Mouse (Mus musculus) adrenal gland, postnatal 36 days (tissue): ENCODE measurements at regions not wholly inside any gene's neighbourhood (a gene's known extent, or its start where the extent isn't known, plus 50 kb on each side); places are given as distances from the start of the nearest gene placed in this dataset.
A peak's percentile ranks its signal among the peaks of the same experiment; 100 is the strongest.

Experiments
- DNase-seq, 2 experiments: peaks; one replicate each; pipeline ENCODE4 v3.0.0; 2021; ENCODE audit warnings: mixed read lengths in 1 of 2

DNA sequence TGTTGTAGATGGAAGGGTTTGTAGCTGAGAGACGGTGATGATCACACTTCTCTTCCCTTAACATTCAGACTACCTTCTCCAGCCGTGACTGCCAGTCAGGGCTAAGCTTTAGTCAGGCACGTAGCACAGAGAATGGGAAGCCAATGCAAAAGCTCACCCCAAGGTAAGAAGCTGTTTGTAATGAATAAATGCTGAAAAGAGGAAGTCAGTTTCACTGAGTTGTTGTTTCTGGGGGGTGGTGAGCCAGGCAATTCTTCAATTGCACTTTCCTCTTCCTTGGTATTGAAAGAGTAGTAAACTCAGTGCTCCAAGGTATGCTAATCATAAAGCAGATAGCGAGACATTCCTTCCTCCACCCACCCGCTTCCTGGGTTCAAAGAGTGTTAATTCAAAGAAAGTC lies 269.2 kb upstream of the Dab2 start:
- DNase-seq: no peak

DNA sequence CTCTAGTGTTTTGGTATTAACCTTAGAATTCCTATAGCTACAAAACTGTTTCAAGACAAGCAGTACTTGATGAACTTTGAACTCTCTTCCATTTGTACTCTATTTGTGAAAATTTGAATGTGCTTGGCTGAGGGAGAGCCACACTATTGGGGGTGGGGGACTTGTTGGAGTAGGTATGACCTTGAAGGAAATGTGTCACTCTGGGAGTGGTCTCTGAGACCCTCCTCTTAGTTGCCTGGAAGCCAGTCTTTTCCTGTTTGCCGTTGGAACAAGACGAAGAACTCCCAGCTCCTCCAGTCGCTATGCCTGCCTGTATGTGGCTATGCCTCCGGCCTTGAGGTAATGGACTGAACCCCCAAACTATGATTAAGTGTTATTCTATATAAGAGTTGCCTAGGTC lies 265.4 kb upstream of the Dab2 start:
- no peak for DNase-seq

DNA sequence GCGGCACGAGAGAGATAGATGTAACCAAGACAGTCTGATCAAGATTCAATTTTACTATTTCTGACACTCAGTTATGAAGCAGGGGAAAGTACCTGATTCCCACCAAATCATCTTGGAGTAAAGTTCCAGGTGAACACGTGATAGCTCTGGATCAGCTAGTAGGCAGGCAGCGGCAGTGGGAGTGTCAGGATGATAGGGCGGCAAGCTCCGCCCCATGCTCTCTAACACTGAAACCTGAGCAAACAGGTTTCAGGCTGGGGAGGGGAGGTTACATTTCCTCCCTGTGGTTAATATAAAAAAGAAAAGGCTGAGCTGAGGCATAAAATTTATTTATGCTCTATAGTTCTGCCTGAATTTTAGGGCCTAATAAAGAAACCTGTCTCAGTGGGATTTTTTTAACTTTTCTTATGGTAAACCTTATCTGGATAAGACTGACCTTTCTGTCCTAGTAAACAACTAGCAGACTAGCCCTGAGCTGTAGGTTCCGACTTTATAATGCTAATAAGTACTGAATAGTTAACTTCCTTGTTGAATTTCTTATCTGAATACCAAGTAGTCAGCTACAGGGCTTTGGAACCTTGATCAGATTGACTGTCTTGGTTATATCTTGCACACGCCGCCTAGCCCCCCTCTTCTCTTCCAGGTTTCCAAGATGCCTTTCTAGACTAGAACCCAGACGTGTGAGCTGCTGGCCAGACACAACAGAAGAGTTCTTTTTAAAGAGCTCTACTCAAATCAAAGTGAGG lies 254.9 kb upstream of the Dab2 start:
- DNase-seq: no peak

DNA sequence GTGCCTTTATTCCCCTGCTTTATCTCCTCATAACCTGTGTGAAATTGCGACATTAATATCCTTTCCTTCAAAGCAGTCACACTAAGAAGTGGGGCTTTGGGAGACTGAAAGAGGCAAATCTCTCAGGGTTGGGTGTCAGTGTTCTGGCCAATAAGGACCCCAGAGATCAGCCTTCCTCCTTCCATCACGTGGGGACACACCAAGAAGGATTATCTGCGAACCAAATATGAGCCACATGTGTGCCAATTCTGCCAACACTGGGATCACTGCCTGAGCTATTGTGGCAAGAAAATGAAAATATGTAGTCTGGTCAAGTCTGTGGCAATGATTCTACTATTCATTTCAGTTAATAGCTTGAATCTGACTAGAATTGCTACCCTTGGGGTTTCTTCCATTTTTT lies 243.9 kb upstream of the Dab2 start:
- DNase-seq: no peak

DNA sequence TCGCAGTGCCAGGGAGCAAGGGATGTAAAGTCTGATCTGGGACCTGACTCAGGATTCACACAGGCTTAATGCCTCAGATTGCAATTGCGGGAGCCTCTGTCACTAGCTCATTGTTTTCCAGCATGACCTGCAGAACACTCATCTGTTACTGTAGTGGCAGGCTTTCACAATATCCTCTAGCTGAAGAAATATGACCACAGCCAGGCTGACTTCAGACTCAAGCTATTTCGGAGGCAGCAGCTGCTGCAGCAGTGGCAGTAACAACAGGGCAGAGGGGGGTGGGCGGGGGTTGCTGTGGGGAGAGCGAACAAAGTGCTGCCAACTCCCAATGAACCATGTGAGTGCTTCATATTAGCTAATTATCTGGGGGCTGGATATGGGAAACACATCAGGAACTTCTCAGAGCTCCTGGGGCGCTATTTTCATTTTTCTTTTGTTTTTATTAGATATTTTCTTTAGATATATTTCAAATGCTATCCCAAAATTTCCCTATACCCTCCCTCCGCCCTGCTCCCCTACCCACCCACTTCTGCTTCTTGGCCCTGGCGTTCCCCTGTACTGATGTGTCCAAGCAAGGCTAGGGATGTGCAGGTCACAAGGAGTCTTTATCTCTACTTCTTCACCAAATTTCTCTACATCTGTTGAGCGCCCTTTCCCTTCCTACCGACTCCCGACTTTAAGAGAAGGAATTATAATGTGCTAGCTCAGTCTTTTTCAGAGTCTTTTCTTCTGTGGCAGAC lies 242.5 kb upstream of the Dab2 start:
- DNase-seq: peak in 1 of 2 experiments; percentile 8

DNA sequence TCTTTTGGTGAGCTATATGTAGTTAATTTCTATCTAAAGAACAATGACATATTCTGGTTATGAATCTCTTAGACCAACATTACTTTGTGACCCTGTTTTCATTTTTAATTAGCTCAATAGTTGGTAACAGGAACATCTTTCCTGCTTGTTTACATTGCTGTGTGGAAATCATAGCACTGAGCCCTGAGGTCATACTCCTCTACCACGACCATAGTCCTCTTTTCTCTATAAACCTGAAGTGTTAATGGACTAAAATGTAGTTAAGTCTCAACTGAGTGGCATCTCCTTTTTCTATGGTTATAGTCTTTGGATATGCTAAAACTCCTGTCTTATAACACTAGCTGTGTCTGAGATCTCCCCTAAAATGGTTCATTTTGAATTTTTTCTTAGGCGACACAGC lies 240.2 kb upstream of the Dab2 start:
- no peak for DNase-seq

DNA sequence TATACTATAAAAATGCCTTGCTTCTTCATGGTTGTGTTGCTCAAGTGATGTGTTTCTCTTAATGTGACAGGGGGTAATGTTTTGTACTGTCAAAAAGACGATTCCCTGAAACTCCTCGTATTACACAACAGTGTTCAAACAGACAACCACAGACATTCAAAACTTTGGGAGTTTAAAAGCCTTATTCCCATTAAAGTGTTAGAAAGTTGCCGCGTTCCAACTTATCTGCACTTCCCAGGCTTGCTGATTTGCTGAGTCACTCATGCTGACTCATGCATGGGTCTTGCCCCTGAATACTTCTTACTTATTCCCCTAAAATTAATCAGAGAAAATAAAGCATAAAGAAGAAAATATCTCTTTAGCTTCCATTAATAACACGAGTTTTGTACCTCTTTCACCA lies 239.8 kb upstream of the Dab2 start:
- peak; percentile 3 to 26 for DNase-seq

DNA sequence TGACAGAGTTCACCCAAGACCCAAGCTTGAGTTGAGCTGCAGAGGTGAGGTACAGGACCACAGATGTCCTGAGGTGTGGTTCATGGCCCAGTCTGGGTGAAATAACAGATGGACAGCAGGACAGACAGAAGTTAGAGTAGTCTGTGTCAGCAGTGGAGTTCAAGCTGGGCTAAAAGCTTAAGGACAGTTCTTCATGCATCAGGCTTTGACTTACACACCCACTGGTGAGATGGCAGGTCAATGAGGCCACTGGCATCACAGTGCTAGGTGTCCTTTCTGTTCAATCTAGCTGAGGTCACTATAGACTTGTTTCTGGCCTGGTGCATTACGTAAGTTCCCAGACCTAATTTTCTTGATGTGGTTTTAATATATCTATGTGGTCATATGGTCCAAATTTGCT lies 238.9 kb upstream of the Dab2 start:
- no peak for DNase-seq

DNA sequence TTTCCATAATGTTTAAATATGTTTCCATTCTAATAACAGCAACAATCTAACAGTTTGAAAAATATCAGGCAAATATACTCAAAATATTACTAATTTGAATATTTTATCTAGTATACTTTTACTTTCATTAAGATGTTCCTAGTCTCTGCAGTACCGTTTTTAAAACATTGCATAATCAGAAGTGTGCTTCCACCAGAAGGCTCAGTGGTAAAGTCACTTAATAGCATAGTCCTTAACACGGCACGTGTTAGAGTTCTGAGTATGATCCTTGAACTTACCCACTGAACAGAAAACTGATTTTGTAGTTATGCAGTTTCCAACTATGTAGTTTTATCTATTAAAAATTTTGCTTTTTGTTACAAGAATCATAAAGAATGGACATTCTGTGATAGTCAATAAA lies 234.5 kb upstream of the Dab2 start:
- no peak for DNase-seq

DNA sequence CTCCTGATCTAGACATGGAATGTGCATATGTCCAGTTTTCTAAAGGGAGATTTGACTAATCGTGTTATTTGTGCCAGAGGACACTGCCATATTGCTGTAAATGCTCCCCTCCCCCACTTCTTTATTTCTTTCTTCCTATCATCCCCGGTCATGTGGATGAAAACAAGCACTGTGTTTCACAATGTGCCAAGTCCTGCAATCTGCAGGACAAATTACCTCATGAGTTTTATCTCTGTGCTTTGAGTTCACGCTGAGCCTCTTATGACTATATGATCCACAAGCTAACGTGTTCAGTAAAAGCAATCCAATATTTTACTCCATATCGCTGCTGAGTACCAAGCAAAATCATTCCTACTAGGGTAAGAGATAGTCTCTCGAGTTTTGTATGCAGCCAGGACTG lies 232.2 kb upstream of the Dab2 start:
- no peak for DNase-seq

DNA sequence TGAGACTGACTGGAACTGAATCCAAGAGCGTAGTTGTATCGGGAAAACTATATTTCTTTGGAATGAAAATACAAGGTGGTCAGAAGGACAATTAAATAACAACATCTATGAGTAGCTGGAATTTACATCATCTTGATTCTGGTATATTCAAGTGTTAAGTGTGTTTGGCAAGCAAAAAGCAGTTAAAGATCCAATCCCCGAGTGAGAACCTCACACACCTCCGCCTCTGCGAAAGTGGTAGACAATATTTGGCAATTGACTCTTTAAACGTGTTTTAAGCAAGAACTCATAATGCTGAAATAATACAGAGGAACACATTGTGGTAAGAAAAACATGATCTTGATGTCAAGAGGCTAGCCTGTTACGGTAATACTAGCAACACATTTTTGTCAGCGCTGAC lies 231.2 kb upstream of the Dab2 start:
- no peak for DNase-seq

DNA sequence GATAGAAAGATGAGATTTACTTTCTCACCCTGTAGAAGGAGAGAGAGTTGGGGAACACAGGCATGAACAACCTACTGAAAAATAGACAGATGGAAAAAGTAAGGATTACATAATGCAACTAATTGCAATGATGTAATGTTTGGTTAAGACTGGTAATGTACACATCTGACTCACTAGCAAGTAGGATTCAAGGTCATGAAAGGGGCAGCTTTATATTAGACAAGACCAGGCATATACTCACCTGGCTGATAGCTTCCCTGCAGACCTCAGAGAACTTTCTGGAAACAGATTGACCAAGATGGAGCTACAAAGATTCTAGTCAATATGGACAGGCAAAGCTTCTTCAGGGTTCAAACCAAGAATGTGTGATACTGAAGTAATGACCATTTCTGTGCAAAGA lies 227.7 kb upstream of the Dab2 start:
- no peak for DNase-seq

DNA sequence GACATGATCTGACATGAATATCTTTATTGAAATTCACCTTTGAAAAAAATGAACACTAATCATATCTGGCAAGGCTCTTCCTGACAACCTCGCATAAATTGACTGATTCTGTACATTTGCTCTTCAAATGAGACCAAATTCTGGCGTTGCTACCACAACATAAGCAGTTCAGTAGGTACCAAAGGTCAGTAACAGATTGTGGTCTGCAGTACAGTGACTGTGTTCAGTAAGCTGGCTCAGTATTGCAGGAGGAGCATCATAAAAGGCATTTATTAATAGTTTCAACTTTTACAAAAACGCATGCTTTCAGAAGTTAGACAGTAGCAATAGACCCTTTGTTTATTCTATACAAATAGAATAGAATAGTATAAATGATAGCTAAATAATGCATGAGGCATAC lies 226.7 kb upstream of the Dab2 start:
- DNase-seq: no peak

DNA sequence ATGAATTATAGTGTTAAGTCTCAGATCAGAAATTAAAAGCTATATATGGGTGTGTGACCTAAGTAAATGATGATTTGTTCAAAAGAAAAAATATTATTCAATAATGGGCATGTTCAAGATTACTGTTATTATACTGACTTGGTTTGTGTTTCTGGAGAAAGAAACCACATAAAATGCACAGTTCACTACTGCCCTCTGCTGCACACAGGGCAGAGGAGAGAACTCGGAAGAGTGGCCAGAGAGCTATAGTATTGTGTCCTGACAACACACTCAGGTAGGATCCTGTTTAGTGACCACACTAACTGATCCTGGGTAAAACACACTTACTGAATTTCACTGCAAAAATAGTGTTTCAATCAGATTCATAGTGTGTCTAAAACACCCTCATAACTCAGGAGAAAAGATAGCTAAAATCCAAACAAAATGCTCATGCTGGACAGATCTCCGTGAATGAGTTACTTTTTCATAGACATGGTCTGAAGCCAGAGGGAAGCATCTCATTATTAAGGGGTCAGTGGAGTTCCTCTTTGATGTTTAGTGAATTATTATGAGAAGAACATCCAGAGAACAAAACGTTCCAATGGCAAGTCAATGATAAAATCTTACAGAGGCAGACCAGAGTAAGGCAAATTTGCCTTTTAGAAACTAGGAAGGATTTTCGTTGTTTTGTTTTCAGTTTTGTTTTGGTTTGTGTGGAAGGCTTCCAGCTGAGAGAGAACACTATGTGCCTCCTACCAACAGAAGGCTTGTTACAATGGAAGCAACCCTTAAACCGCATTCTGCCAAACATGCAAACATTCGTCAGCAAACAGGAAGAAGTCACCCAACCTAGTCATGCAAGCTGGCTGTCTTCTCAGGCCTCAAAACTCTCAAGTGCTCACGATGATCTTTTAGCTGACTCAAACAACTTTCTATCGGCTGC lies 218.6 kb upstream of the Dab2 start:
- DNase-seq: peak; percentile 44 to 60

DNA sequence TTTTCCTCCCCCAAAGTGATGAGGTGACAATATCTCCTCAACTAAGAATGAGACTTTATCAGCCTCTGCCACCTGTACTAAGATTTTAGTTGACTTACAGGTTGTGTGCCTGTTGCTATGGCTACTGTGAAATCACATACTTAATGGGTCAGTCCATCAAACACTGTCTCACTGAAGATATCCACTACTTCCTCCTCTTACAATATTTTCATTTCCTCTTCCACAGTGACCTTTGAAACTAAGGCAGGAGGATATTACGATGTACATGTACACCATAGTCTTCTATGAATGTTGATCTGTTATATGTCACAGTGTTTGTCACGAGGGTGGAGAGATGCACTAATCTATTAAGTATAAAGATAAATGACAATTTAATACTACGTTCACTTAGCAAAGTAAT lies 212.4 kb upstream of the Dab2 start:
- DNase-seq: no peak

DNA sequence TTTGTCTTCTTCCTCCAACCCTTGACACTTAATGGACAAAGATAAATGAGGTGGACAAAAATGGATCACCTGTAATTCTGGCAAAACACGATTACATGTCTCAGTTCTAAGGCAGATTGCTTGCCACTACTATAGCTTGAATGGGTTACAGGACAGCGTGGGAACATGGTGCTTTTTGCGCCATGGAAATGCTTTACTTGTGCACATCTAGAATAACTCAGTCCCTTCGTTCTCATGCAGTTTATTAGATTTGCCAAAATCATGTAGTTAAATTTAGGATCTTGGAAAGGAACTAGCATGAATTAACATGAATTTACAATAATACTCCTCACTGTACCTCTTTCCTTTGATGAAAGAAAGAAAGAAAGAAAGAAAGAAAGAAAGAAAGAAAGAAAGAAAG lies 211.1 kb upstream of the Dab2 start:
- DNase-seq: no peak

DNA sequence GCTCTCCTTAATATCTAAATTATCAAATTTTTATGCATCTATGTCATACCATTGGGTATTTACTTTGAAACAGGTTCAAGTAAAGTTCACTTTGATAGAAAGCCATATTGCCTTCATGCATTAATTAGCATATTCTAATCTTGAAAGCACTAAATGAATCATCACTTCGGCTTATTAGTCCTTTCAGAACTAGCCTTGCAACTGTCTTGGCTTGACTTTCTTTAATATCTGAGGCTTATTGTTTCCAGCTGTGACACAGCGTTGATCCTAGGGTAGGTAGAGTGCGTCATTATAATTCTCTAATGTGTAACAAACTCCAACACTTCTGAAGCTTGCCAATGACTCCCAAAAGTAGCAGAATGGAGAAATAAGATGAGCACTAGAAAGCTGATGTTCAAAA lies 169.9 kb upstream of the Dab2 start:
- no peak for DNase-seq

DNA sequence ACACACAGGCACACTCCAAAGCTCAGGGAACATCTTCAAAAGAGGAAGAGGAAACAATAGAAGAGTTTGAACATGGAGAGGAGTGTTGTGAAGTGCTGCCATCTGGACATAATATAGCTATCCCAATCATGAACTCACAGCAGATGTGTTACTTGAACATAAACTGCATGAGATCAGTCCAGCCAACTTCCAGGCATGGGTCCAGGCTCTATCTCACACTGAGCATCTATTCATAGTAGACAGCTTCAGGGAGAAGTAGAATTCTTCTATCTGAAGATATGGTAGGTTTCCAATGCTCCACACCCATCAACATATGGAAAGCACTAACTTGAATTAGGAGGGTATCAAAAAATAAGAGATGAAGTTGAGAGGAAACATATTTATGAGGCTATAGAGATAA lies 167.4 kb upstream of the Dab2 start:
- DNase-seq: no peak

DNA sequence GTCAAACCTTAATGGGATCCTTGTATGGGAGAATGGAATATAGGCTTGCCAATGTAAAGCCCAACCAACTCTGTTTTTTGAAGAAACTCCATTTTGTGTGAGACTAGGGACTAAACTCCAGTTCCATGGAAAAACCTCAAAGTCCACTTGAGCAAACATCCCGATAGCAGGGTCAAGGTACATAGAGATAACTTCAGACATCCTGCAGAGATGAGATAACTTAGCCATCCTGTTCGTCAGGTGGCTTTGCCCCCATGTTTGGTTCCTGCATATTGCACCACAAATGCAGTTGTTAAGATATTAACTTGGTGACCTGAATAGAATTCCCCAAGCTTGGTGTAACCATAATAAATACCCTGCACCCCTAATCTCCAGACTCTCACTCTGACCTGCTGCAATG lies 154.5 kb upstream of the Dab2 start:
- DNase-seq: no peak

DNA sequence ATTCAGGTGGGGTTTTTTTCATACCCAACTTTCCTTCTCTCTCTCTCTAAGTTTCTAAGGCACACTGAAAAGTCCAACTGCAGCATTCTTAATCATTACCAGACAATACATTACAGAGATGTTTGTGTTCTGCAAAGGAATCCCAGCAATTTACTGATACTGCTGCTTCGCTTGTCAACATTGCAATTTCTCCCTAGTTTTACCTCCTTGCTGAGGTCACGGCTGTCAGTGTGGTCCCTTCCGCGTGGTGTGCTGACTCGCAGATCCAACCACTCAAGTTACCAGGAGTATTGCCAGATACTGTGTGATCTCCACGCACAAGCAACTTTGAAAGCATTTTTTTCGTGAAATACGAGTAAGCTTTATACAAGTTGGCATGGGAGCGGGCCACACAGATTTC lies 144.9 kb upstream of the Dab2 start:
- DNase-seq: no peak

DNA sequence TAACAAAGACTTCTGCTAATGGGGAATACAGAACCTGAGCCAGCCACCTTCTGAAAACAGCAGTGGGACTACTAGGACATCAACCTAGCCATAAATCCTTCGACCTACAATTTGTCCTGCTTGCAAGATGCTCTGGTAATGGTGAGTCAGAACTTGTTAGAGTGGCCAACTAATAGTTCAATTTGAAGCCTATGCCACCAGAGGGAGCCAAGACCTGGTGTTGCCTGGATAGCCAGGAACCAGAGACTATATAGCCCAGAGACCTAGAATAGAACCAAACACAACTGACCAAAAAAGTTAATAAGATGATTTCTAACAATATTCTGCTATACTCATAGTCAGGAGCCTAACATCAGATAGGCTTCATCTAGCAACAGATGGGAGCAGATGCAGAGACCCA lies 119.3 kb upstream of the Dab2 start:
- DNase-seq: peak; percentile 8 to 19

DNA sequence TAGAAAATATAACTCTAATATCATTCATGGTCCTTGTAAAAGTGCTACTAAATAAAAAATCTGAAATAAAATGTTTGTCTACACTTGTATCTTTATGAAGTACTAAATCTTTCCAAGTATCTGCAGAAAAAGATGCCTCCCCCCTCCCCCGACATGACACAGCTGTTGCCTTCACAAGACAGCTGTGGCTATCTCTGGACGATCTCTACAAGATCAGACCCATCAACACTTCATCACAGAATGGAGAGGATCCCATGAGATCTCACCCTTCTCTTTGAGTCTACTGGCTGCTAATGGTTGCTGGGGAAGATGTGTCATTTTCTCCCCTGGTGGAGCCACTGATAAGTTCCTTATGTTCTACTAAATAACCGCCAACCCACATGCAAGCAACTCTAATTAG lies 116.0 kb upstream of the Dab2 start:
- no peak for DNase-seq

DNA sequence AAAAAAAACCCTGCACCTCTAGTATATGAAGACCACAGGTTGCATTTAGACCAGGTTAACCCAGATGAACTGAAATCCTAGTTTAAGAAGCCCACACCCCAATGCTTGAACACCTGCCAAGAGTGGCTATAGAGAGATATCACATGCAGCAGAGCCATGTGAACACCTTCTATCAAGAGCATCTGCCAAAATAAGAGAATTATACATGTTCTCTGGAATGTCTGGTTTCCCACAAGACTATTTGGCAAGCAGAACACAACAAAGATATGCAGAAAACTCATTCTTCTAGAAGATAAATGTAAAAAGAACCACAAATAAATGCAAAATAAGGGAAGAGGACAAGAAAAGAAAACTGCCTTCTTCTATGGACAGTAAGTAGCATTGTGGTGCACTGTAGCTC lies 107.7 kb upstream of the Dab2 start:
- DNase-seq: no peak
